Mouse (Mus musculus): ENCODE results near the gene Peg10.
"Not testable (repeated sequence)": the region's sequence is repeated elsewhere in the genome, so short reads cannot be mapped to it uniquely, and the experiment has no call there.

Peg10 gene

DNA sequence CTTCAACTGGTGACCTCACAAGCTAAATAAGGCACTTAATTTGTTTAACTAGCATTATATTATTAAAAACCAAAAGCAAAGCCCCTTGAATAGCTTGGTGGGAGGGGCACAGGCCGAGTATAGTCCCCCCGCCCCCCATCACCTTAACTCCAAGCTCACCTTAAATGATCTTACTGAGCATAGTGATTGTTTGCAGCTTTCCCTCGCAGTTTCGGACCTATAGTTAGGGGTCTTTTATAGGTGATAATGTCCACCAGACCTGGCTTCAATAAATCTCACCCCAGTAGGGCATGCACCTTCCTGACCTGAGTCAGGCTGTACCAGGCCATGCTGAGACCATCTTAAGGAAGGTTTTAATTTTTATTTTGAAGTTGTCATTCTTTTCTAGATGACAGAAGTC is 4.2 kb downstream of the Peg10 start:
- no peak for DNase-seq

DNA sequence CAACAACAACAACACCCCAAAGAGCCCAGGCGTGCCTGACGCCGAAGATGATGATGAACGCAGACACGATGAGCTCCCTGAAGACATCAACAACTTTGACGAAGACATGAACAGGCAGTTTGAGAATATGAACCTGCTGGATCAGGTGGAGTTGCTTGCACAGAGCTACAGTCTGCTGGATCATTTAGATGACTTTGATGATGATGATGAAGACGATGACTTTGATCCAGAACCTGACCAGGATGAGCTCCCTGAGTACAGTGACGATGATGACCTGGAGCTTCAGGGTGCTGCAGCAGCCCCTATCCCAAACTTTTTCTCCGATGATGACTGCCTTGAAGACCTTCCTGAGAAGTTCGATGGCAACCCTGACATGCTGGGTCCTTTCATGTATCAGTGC is 7.2 kb downstream of the Peg10 start:
- DNase-seq: no peak

DNA sequence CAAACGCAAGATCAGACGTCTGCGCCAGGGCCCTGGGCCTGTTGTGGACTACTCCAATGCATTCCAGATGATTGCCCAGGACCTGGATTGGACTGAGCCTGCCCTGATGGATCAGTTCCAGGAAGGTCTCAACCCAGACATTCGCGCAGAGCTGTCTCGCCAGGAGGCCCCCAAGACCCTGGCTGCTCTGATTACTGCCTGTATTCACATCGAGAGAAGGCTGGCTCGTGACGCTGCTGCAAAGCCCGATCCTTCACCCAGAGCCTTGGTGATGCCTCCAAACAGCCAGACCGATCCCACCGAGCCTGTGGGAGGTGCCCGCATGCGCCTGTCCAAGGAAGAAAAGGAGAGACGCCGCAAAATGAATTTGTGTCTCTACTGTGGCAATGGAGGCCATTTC is 7.8 kb downstream of the Peg10 start:
- no peak for DNase-seq

DNA sequence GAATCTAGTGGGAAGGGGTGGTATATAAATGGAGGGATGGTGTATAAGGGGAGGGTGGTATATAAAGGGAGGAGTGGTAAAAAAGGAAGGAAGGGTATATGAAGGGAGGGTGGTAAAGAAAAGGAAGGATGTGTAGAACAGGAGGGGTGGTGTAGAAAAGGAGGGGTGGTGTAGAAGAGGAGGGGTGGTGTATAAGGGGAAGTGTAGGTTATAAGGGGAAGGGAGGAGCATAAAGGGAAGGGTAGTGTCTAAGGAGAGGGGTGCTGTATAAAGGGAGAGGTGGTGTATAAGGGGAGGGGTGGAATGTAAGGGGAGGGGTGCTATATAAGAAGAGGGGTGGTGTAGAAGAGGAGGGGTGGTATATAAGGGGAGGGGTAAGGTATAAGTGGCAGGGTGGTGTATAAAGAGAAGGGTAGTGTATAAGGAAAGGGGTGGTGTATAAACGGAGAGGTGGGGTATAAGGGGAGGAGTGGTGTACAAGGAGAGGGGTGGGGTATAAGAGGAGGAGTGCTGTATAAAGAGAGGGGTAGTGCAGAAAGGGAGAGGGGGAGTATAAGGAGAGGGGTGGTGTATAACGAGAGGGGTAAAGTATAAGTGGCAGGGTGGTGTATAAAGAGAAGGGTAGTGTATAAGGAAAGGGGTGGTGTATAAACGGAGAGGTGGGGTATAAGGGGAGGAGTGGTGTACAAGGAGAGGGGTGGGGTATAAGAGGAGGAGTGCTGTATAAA is 14.5 kb downstream of the Peg10 start:
- not testable (repeated sequence) for DNase-seq

DNA sequence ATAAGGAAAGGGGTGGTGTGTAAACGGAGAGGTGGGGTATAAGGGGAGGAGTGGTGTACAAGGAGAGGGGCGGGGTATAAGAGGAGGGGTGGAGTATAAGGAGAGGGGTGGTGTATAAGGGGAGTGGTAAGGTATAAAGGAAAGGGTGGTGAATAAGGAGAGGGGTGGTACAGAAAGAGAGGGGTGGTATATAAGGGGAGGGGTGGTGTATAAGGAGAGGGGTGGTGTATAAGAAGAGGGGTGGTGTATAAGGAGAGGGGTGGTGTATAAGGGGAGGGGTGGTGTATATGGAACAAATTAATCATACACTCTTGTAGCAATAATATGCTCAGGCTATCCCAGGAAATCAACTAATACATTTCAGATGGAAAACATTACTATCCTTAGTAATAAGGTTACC is 15.1 kb downstream of the Peg10 start:
- no peak for DNase-seq

DNA sequence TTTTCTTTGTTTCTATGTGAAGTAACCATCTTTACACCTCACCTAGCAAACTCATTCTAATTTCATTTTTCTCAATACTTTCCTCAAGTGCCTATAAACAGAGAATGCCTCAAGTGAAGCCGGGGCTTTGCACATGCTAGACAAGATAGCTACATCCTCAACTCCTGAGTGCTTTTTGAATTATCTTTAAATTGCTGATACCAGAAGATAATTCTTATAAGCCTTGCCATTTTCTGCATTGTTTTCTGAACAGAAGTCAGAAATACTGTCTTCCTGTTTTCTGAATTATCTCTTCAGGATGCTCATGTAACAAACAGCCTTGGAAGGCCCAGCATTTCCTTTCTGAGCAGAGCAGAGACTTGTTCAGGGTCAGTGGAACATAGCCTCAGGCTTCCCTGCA is 49.2 kb downstream of the Peg10 start:
- no peak for DNase-seq

DNA sequence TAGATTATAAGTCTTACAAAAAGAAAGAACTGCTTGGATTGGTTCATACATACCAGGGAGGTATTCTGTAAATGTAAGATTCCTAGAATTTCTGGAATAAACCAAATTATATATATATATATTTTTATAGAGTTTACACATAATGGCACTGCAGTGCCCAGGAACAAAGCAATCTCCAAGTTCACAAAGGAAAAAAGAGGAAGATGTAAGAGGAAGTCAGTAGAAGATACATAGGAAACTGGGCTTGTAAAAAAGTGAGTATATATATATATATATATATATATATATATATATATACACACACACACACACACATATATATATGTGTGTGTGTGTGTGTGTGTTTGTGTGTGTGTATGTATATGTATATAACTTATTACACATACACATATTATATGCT is 50.2 kb downstream of the Peg10 start:
- DNase-seq: not testable (repeated sequence)

DNA sequence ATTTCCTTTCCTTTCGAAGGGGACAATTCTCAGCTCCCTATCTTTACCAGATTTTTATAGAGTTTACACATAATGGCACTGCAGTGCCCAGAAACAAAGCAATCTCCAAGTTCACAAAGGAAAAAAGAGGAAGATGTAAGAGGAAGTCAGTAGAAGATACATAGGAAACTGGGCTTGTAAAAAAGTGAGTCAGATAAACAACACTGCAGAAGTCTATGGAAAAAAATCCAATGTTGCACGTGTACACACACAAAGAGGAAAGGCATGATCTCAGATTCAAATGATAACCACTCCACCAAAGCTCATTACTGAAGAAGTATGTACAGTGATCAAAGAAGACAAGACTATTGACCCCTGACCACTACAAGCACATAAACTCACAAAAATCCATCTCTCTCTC is 51.3 kb downstream of the Peg10 start:
- DNase-seq: no peak

DNA sequence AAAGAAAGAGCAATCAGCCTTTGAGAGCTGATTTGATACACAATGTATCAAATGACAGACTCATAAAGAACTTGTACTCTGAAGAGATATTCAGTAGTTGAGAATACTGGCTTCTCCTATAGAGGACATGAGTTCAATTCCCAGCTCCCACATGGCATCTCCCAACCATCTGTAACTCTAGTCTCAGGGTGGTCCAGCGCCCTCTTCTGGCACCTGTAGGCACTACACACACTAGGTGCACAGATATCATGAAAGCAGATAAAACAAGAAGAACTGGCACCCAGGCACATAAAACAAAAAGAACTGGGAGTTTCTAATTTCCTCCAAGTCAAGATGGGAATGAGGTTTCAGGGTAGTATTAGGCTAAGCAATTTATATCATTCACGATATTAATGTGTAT is 52.3 kb downstream of the Peg10 start:
- DNase-seq: no peak

DNA sequence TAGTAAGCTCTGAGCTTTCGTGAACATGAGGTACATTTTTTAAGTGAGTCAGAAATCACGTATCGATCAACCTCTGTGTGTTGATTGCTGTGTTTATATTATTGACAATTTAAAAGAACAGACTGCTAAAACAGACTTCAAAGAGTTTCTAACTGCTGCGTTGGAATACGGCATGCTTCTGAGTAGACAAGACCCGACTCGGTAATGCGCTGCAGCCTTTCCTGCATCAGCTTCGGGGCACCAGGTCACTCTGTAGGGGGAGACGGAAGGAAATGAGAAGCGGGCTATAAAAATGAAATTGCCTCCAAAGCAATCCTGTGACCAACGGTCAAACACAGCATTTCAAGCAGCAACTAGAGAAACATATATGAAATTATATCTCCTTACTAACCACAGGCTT is 59.9 kb downstream of the Peg10 start:
- no peak for DNase-seq
